Mouse (Mus musculus) CD8-positive naive resting alpha-beta T cell, adult 2 months (primary cell): ENCODE measurements at regions not wholly inside any gene's neighbourhood (a gene's known extent, or its start where the extent isn't known, plus 50 kb on each side); places are given as distances from the start of the nearest gene placed in this dataset.
"Not testable (repeated sequence)": the region's sequence is repeated elsewhere in the genome, so short reads cannot be mapped to it uniquely, and the experiment has no call there.

Experiments used
- DNase-seq, 2 experiments: peaks; one replicate each; pipeline ENCODE4 v3.0.0; 2022; ENCODE audit warnings: low read depth in 2 of 2, low spot score in 2 of 2

- DNase-seq: peak; percentile 22 to 33
Measured at GRCm38 (mm10) chr14:102805936-102806923, 176.2 kb downstream of the Kctd12 start.

GRCm38 (mm10) chr14:102795676-102796075 lies 186.8 kb downstream of the Kctd12 start:
- DNase-seq: no peak

GRCm38 (mm10) chr14:102794898-102795297 lies 187.5 kb downstream of the Kctd12 start:
- DNase-seq: no peak

- no peak for DNase-seq
Measured at GRCm38 (mm10) chr14:102793753-102794152, 188.7 kb downstream of the Kctd12 start.

- DNase-seq: no peak
Measured at GRCm38 (mm10) chr14:102790916-102791315, 191.5 kb downstream of the Kctd12 start.

- DNase-seq: no peak
Measured at GRCm38 (mm10) chr14:102782227-102782626, 200.2 kb downstream of the Kctd12 start.

- no peak for DNase-seq
Measured at GRCm38 (mm10) chr14:102769716-102770115, 212.7 kb downstream of the Kctd12 start.

GRCm38 (mm10) chr14:102748687-102749086 lies 233.8 kb downstream of the Kctd12 start:
- DNase-seq: no peak

GRCm38 (mm10) chr14:102742331-102742730 lies 240.1 kb downstream of the Kctd12 start:
- DNase-seq: no peak

GRCm38 (mm10) chr14:102736656-102737055 lies 245.8 kb downstream of the Kctd12 start:
- no peak for DNase-seq

GRCm38 (mm10) chr14:102733718-102734117 lies 248.7 kb downstream of the Kctd12 start:
- not testable (repeated sequence) for DNase-seq

GRCm38 (mm10) chr14:102731746-102732145 lies 250.7 kb downstream of the Kctd12 start:
- DNase-seq: no peak

- DNase-seq: no peak
Measured at GRCm38 (mm10) chr14:102722633-102723032, 259.8 kb downstream of the Kctd12 start.

GRCm38 (mm10) chr14:102718558-102718957 lies 263.9 kb downstream of the Kctd12 start:
- no peak for DNase-seq

GRCm38 (mm10) chr14:102712600-102712999 lies 269.8 kb downstream of the Kctd12 start:
- DNase-seq: no peak

GRCm38 (mm10) chr14:102706704-102707336 lies 275.6 kb downstream of the Kctd12 start:
- DNase-seq: no peak

- no peak for DNase-seq
Measured at GRCm38 (mm10) chr14:102701108-102701507, 281.3 kb downstream of the Kctd12 start.

GRCm38 (mm10) chr14:102700457-102700856 lies 282.0 kb downstream of the Kctd12 start:
- DNase-seq: no peak

GRCm38 (mm10) chr14:102699015-102699414 lies 283.4 kb downstream of the Kctd12 start:
- no peak for DNase-seq

GRCm38 (mm10) chr14:102686791-102687190 lies 295.6 kb downstream of the Kctd12 start:
- DNase-seq: no peak

GRCm38 (mm10) chr14:102676582-102676981 lies 305.9 kb downstream of the Kctd12 start:
- no peak for DNase-seq

GRCm38 (mm10) chr14:102674635-102675034 lies 307.8 kb downstream of the Kctd12 start:
- DNase-seq: no peak
